Mouse (Mus musculus) 3T3-L1 (cell line): ENCODE results near the gene Hectd4.

Experiments
- DNase-seq: peaks from one replicate; pipeline ENCODE4 v3.0.0-alpha.2; 2015; ENCODE audit warnings: low read depth, low spot score

Hectd4 gene

DNA sequence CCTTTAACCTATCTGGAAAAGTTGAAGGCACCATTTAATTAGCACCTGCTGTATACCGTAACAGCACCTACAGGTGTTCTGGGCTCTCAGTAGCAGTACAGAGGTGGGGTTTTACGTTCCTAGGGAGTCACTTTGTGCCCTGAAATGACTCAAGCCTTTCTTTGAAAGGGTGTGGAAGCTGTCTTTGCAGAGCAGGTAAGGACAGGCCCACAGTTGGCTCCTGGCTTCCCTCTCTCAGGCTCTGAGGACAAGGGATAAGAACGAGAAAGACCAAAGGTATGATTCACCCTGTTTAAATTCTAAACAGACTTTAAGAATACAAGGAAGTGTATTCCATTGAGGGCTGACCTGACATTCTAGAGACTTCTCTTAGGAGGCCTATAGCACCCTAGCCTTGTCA lies 173.4 kb downstream of the Hectd4 start:
- DNase-seq, result no peak

DNA sequence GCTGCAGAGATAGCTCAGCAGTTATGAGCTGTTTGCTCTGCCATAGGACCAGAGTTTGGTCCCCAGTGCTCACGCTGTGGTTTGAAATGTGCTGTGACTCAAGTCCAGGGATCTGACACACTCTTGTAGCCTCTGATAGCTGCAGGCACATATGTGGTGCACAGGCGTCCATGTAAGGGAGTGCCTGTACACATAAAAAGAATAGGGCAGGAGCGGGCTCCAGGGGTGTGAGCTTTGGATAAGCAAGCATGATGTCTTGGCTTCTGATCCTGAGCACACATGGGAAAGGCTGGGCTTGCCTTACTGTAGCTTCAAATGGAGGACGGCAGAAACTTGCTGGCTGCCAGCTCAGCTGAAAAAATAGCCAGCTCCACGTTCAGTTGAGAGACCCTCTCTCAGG lies 175.6 kb downstream of the Hectd4 start:
- DNase-seq, result no peak

GRCm38 (mm10) chr5:121397187-121398145 lies 177.4 kb downstream of the Hectd4 start, which contains the start of gene Naa25:
Gene Naa25, plus strand, starts transcription at chr5:121397936.
- DNase-seq, result peak; percentile 99

DNA sequence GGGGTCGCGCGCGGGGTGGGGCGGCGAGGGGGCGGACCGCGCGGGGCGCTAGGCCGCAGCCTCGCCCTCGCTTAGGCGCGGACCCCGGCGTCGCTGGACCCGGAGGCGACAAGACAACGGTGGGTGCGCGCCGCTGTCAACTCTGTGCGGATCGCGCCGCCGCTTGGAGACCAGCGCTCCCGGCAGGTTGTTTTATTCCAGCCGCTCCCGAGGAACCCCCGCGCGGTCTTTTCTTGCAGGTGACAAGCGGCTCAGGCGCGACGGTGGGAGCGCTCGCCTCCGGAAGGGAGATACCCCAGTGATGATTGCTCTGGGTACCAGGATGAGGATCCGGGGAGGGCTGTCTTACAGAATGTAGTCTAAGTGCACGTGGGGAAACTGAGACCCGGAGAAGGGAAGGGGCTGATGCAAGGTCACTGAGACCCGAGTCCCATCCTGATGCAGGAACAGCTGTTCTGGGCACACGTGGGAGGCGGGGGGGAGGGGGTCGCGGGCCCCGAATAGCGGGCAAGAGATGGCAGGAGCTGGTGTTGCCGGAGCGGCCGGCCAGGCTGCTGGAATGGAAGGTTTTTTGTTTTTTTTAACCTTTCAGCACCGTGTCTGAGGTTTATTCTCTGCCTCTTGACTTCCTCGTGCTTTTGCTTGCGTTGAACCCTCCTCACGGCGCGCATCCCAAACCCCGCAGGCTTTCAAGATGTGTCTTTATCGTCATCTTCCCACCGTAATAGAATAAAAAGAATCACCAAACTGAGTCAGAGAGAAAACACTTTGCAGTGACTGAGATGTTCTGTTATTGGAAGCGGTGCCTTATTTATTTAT lies 178.3 kb downstream of the Hectd4 start:
- DNase-seq, result peak; percentile 50

DNA sequence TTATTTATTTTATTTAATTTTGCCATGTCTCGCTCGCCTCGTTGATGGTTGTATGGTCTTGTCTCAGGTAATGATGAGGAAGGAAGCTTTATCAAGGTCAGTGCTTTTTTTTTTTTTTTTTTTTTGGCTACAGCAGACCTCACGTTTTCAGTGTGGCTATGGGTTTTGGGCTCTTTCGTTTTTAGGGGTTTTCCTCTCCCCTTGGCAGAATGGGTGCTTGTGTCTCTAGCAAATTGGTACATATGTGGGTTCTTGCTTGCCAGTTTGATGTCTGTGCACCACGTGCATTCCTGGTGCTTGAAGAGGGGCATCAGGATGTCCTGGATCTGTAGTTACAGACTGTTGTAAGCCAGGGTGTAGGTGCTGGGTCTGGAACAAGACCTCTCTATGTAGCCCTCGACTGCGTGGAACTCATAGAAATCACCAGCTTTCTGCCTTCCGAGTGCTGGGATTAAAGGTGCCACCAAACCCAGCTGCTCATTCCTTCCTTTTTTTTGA lies 179.0 kb downstream of the Hectd4 start:
- DNase-seq, result peak; percentile 32

DNA sequence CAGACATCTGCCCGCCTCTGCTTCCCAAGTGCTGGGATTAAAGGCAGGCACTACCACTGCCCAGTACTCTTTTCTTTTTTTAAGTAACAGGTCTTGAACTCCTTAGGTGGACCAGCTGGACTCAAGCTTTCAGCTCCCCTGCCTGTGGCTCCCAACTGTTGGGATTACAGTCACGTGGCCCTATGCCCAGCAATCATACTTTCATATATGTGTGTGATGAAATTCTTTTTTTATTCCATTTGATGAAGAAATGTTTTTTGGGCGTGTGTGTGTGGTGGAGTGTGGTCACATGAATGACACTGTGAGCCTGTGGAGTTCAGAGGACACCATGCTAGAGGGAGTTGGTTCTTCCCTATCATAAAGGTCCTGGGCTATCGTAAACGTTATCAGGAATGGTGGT lies 179.5 kb downstream of the Hectd4 start:
- DNase-seq, result peak; percentile 61

GRCm38 (mm10) chr5:121400064-121400463 lies 180.0 kb downstream of the Hectd4 start:
- peak; percentile 72 for DNase-seq

DNA sequence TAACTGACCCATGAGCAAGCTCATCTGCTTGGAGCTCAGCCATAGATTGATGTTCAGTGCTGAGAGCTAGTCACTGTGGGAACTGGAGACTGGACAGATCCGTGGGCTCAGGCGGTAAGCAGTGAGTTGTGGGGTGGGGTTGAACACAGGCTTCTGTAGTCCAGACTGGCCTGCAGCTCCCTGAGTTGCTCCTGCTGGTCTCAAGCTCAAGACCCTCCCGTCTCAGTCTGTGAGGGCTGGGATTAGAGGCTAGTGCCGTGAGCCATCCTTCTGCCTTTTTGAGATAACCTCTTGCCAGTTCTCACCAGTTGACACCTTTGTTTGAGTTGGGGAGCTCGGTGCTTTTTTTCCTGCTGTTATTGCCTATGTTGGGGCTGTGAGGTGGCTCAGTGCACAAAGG lies 180.8 kb downstream of the Hectd4 start:
- DNase-seq, result peak; percentile 49

GRCm38 (mm10) chr5:121407856-121408255 lies 187.8 kb downstream of the Hectd4 start:
- DNase-seq, result no peak

DNA sequence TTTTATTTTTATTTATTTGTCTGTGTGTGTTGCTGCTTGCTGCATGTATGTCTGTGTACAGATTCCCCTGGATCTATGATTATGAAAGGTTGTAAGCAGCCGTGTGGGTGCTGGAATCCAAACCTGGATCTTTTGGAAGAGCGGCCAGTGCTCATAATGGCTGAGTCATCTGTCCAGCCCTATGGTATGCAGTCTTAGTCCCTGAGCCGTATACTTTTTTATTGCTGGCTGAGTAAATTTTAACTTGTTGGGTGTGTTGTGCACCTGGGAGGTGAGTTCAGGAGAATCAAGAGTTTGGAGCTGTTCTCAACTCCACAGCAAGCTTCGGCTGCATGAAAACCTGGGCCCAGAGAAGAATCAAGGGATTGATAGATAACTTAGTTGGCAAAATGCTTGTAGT lies 191.0 kb downstream of the Hectd4 start:
- no peak for DNase-seq
